14 mouse cellular contexts compared by ENCODE assay signal in the genomic region with DNA sequence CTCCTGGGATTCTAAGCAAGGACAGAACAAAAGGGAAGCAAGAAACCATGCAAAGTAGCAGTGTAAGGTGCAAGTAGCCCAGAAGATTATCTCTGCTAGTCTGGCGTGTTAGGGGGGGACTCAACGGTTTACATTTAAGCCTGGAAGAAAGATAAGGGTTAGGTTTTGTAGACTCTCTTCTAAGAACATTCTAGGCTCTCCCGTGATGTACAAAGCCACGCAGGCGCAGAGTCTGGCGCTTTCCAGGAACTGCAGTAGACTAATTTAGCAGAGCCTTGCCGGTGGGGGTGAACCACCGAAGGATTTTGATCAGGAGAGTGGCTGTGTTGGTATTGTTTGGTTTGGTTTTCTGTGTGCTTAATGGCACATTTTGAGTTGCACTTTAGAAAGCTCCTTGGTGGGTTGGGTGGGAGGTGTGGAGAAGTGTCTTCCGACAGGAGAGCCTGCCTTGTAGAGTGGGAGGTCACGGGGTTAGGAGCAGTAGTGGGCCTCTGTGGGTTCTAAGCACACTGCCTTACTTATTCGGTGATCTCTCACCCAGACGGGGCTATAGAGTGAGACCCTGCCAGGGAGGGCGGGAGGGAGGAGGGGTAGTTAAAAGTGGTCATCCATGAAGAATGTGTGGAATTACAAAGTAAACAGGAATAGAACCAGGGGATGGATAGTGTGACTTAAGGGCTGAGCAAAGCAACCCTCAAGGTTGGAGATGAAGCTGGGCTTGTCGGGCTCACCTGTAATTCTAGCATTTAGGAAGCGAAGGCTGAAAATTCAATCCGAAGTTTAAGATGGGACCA. TPM values are rescaled to one million over a fixed set of nuclear protein-coding genes. Genes with fewer than 3 reads are reported as not detected.
A peak's percentile ranks its signal among the peaks of the same experiment; 100 is the strongest.
DNase-seq lines count a peak whose midpoint lies in the region; ATAC-seq and TF ChIP-seq lines count a peak whose summit lies in the region.
"Had no signal": no experiment of that assay in that cellular context is flagged by ENCODE, and none has a peak within 500 bp of the region (broad histone marks: within the 10 kb centered on the region; RNA-seq: fewer than 3 reads in every experiment).

No protein-coding gene starts in this region.

- peak overlapping the region; percentile 81 for H3K27ac ChIP-seq in gastrocnemius, adult 2 months
- H3K27ac ChIP-seq in liver, embryonic 12.5 days: peak overlapping the region; percentile 53
- H3K27ac ChIP-seq: stomach, embryonic 15.5 days had no signal

- peak overlapping the region; percentile 9; the same call in 1 of the 2 replicates for H3K4me3 ChIP-seq in gastrocnemius, adult 2 months
- no peak overlapping the region for H3K4me3 ChIP-seq in liver, embryonic 12.5 days
- H3K4me3 ChIP-seq: stomach, embryonic 15.5 days had no signal

- no peak overlapping the region for H3K9ac ChIP-seq in liver, embryonic 12.5 days
- H3K9ac ChIP-seq: stomach, embryonic 15.5 days had no signal

- peak; percentile 58 for ATAC-seq in Patski
- peak; percentile 64; the same call in 1 of the 2 replicates for ATAC-seq in liver, embryonic 12.5 days
- ATAC-seq: intestine, embryonic 16.5 days had no signal

- WGBS in liver, embryonic 12.5 days (ENCODE audit: insufficient replicate concordance): 49% methylated on average over 16 of the region's 16 CpGs

- CTCF ChIA-PET in Patski (lab: Charles Lee): no interaction called here

- in situ Hi-C loops in Patski (cut with MboI; ENCODE audit: low pct_unique_long_range_greater_than_20kb): loop anchor here (5.0 kb wide), 1 partner anchor 35 kb away; a partner anchor contains a TSS

- no peak for TF ChIP-seq CTCF in gastrocnemius, adult 2 months (IDR thresholded peaks at IDR 0.05)
- TF ChIP-seq CTCF in Patski (IDR thresholded peaks at IDR 0.05): no peak

- peak overlapping the region; percentile 34; the same call in 1 of the 2 replicates for H3K4me2 ChIP-seq in liver, embryonic 12.5 days
- H3K4me2 ChIP-seq: stomach, embryonic 15.5 days had no signal

- peak; percentile 3 for DNase-seq in gastrocnemius, adult 2 months
- DNase-seq in gastrocnemius, postnatal 10 days: no peak
- DNase-seq in kidney, postnatal 10 days: peak; percentile 30
- no peak for DNase-seq in kidney, adult 8-10 months
- DNase-seq in Patski (ENCODE audit: low read depth, low spot score): no peak
- no peak for DNase-seq in natural killer cell, adult 2 months (ENCODE audit: low spot score in 2 of 2)
- DNase-seq in urinary bladder, postnatal 36 days (ENCODE audit: low spot score in 2 of 2): no peak
- DNase-seq: lung, postnatal 10 days; right cerebral cortex, postnatal 4 days; thymus, postnatal 36 days had no signal

- peaks cover 26% of the 10 kb centered on the region for H3K4me1 ChIP-seq in liver, embryonic 12.5 days

- H3K27me3 ChIP-seq in Patski: no peaks in the 10 kb centered on the region
- peaks cover 13% of the 10 kb centered on the region for H3K27me3 ChIP-seq in liver, embryonic 12.5 days (replicated peaks)
- H3K27me3 ChIP-seq: stomach, embryonic 15.5 days had no signal

- H3K9me3 ChIP-seq in liver, embryonic 12.5 days (replicated peaks): 0 out of 2 replicates have a peak, but pooled peaks cover 6% of the 10 kb centered on the region
- H3K9me3 ChIP-seq: stomach, embryonic 15.5 days had no signal

- peaks cover 11% of the 10 kb centered on the region for H3K36me3 ChIP-seq in liver, embryonic 12.5 days

- intact Hi-C loops in gastrocnemius, adult 2 months (cut with DNase I): no loop called here

- POLR2A ChIA-PET in Patski (lab: Charles Lee): no interaction called here

RNA-seq across cellular contexts. Expression of a gene that starts 11.5 kb away (rescaled TPM):
- not detected for total RNA-seq in gastrocnemius, adult 2 months (2021)
- not detected for total RNA-seq in gastrocnemius, postnatal 10 days (2021)
- 0.17 TPM for polyA plus RNA-seq in Patski (2021)
- polyA plus RNA-seq in liver, embryonic 12.5 days (2016; fragmentation: Nextera tagmentation; extraction: Ambion mirVana): not detected in 2 replicates
- total RNA-seq: heart, postnatal 36 days had no signal

RNA-seq across cellular contexts. Expression of a gene that starts 24.3 kb away (rescaled TPM):
- 10 to 100 TPM; 55.7 to 57.8 TPM for total RNA-seq in gastrocnemius, adult 2 months (2021)
- total RNA-seq in gastrocnemius, postnatal 10 days (2021): 10 to 100 TPM; 28.0 to 34.7 TPM
- polyA plus RNA-seq in Patski (2021): 50.4 TPM
- polyA plus RNA-seq in liver, embryonic 12.5 days (2016; fragmentation: Nextera tagmentation; extraction: Ambion mirVana): 2.8 and 3.2 TPM in 2 replicates

RNA-seq across cellular contexts. Expression of a gene that starts 35.7 kb away (rescaled TPM):
- 10 to 100 TPM; 19.0 to 29.6 TPM for total RNA-seq in gastrocnemius, adult 2 months (2021)
- 10 to 100 TPM; 30.3 to 33.9 TPM for total RNA-seq in gastrocnemius, postnatal 10 days (2021)
- 29.6 TPM for polyA plus RNA-seq in Patski (2021)
- 1.7 and 1.9 TPM in 2 replicates for polyA plus RNA-seq in liver, embryonic 12.5 days (2016; fragmentation: Nextera tagmentation; extraction: Ambion mirVana)

RNA-seq across cellular contexts. Expression of a gene that starts 37.0 kb away (rescaled TPM):
- total RNA-seq in gastrocnemius, adult 2 months (2021): not detected
- total RNA-seq in gastrocnemius, postnatal 10 days (2021): under 1 TPM in 1 of 2 experiments, not detected in 1; 0.61 TPM
- polyA plus RNA-seq in Patski (2021): 3.3 TPM
- 1.1 TPM in 2 replicates for polyA plus RNA-seq in liver, embryonic 12.5 days (2016; fragmentation: Nextera tagmentation; extraction: Ambion mirVana)

Comparison
In these comparisons a context has a peak if more than half of its experiments do, and no peak if none do; other contexts are left out.
1. DNase-seq: peak in gastrocnemius, adult 2 months (single experiment) and kidney, postnatal 10 days (single experiment); none in gastrocnemius, postnatal 10 days (single experiment), kidney, adult 8-10 months (0 of 2), Patski (single experiment), natural killer cell, adult 2 months (0 of 2) and urinary bladder, postnatal 36 days (0 of 2).